Mouse (Mus musculus) hindbrain, embryonic 12.5 days (tissue): ENCODE results near the gene Fibp. TPM values are rescaled to one million over a fixed set of nuclear protein-coding genes. Genes with fewer than 3 reads are reported as not detected.

Source experiments
- ATAC-seq: fragments of 200-750 bp; cut with Nextera tagmentation; 2 replicates; pipeline ENCODE4 v1.8.0; 2017; ENCODE audit warnings: moderate TSS enrichment; ENCODE audit not compliant: low FRiP score
- H3K27ac ChIP-seq: fragments of 300-500 bp; sonication (generic); 2 replicates; pipeline ENCODE4 v1.5.1; 2016; ENCODE audit warnings: mild to moderate bottlenecking
- H3K27me3 ChIP-seq: fragments of 300-500 bp; sonication (generic); 2 replicates; pipeline ENCODE4 v1.6.1; 2016; ENCODE audit warnings: mild to moderate bottlenecking
- H3K36me3 ChIP-seq: fragments of 300-500 bp; sonication (generic); 2 replicates; pipeline ENCODE4 v1.6.1; 2016; ENCODE audit warnings: mild to moderate bottlenecking
- H3K4me1 ChIP-seq: fragments of 300-500 bp; sonication (generic); 2 replicates; pipeline ENCODE4 v1.6.1; 2016
- H3K4me2 ChIP-seq: fragments of 300-500 bp; sonication (generic); replicated peaks from 2 replicates; pipeline ENCODE4 v1.6.1; 2016; ENCODE audit warnings: mild to moderate bottlenecking
- H3K4me3 ChIP-seq: fragments of 300-500 bp; sonication (generic); 2 replicates; pipeline ENCODE4 v1.5.1; 2016; ENCODE audit warnings: mild to moderate bottlenecking
- H3K9ac ChIP-seq: fragments of 300-500 bp; sonication (generic); 2 replicates; pipeline ENCODE4 v1.6.1; 2016; ENCODE audit warnings: mild to moderate bottlenecking, moderate library complexity
- H3K9me3 ChIP-seq: fragments of 300-500 bp; sonication (generic); replicated peaks from 2 replicates; pipeline ENCODE4 v1.6.1; 2016; ENCODE audit warnings: mild to moderate bottlenecking
- WGBS: fragments of 180-500 bp; shearing (Covaris S2); methylation state at CpG from one replicate; pipeline ENCODE4 v1.1.7; 2016; 5-methylcytosine and 5-hydroxymethylcytosine counted together
- polyA plus RNA-seq: library from polyadenylated mRNA; unstranded; fragments of >200 nt; fragmentation: Nextera tagmentation; extraction: Ambion mirVana; gene quantifications from 2 replicates; pipeline ENCODE4 v1.2.1, GENCODE M21; 2016

The Fibp gene
- polyA plus RNA-seq, 1 experiment from 2014 or later: 144 TPM

GRCm38 (mm10) chr19:5456922-5457745, 3.3 kb upstream of the Fibp start:
- Histone ChIP-seq H3K36me3 (no peaks in the 10 kb centered on the region), H3K4me3 (peak overlapping the region; percentile 77), H3K4me1 (peaks cover 40% of the 10 kb centered on the region), H3K27ac (peak overlapping the region; percentile 94), H3K4me2 (peak overlapping the region; percentile 99), H3K27me3 (peaks cover 11% of the 10 kb centered on the region; the same call in 1 of the 2 replicates), H3K9ac (peak overlapping the region; percentile 87), H3K9me3 (no peaks in the 10 kb centered on the region)
- WGBS: under 1% methylated on average over 68 of the region's 70 CpGs
- ATAC-seq: peak; percentile 91

- peaks cover 40% of the 10 kb centered on the region for H3K4me1 ChIP-seq
- peaks cover 5% of the 10 kb centered on the region for H3K36me3 ChIP-seq
- peak within 1 kb of the TSS; percentile 94 for H3K27ac ChIP-seq
- H3K27me3 ChIP-seq: peaks cover 11% of the 10 kb centered on the region; the same call in 1 of the 2 replicates
- H3K9me3 ChIP-seq: no peaks in the 10 kb centered on the region
- peak within 1 kb of the TSS; percentile 87 for H3K9ac ChIP-seq
- 0 out of 2 replicates have a peak, but pooled peaks have one; percentile 17 for ATAC-seq
- WGBS: 18% methylated on average over 14 of the region's 14 CpGs
- H3K4me2 ChIP-seq: peak within 1 kb of the TSS; percentile 99
- H3K4me3 ChIP-seq: peak within 1 kb of the TSS; percentile 77
These were observed 2.5 kb upstream of the Fibp start, which contains the start of gene Ccdc85b for GRCm38 (mm10) chr19:5457746-5458442. Gene Ccdc85b (minus strand): TSS chr19:5457894.

- no peaks in the 10 kb centered on the region for H3K9me3 ChIP-seq
- no peak for ATAC-seq
- peaks cover 12% of the 10 kb centered on the region for H3K36me3 ChIP-seq
- no peak overlapping the region for H3K4me2 ChIP-seq
- 72% methylated on average over 7 of the region's 7 CpGs for WGBS
- H3K27ac ChIP-seq: no peak overlapping the region
- H3K4me3 ChIP-seq: no peak overlapping the region
- H3K4me1 ChIP-seq: peaks cover 45% of the 10 kb centered on the region
- peaks cover 11% of the 10 kb centered on the region; the same call in 1 of the 2 replicates for H3K27me3 ChIP-seq
- H3K9ac ChIP-seq: no peak overlapping the region
These were observed 1.4 kb upstream of the Fibp start for GRCm38 (mm10) chr19:5459019-5459418.

- Histone ChIP-seq H3K27ac (no peak overlapping the region), H3K4me2 (peak overlapping the region; percentile 94), H3K27me3 (peaks cover 11% of the 10 kb centered on the region; the same call in 1 of the 2 replicates), H3K36me3 (peaks cover 15% of the 10 kb centered on the region), H3K4me3 (peak overlapping the region; percentile 54), H3K9me3 (no peaks in the 10 kb centered on the region), H3K4me1 (peaks cover 49% of the 10 kb centered on the region), H3K9ac (peak overlapping the region; percentile 69)
- WGBS: 29% methylated on average over 3 of the region's 3 CpGs
- no peak for ATAC-seq
These were observed 519 bp upstream of the Fibp start for GRCm38 (mm10) chr19:5459896-5460295.

GRCm38 (mm10) chr19:5461411-5461810, 996 bp downstream of the Fibp start:
- H3K4me1 ChIP-seq: peaks cover 34% of the 10 kb centered on the region
- no peak overlapping the region for H3K27ac ChIP-seq
- no peaks in the 10 kb centered on the region for H3K9me3 ChIP-seq
- H3K9ac ChIP-seq: peak overlapping the region; percentile 69
- peak overlapping the region; percentile 94 for H3K4me2 ChIP-seq
- WGBS: 89% methylated on average over 6 of the region's 6 CpGs
- no peak for ATAC-seq
- peak overlapping the region; percentile 54 for H3K4me3 ChIP-seq
- peaks cover 11% of the 10 kb centered on the region; the same call in 1 of the 2 replicates for H3K27me3 ChIP-seq
- H3K36me3 ChIP-seq: peaks cover 30% of the 10 kb centered on the region

- Histone ChIP-seq H3K9me3 (no peaks in the 10 kb centered on the region), H3K27me3 (peaks cover 11% of the 10 kb centered on the region; the same call in 1 of the 2 replicates), H3K4me1 (peaks cover 23% of the 10 kb centered on the region), H3K36me3 (peaks cover 44% of the 10 kb centered on the region), H3K27ac (no peak overlapping the region), H3K9ac (no peak overlapping the region), H3K4me2 (no peak overlapping the region), H3K4me3 (0 out of 2 replicates have a peak overlapping the region, but pooled peaks have one; percentile 5)
- WGBS: 87% methylated on average over 9 of the region's 9 CpGs
- ATAC-seq: no peak
These were observed 2.8 kb downstream of the Fibp start for GRCm38 (mm10) chr19:5463212-5463611.

- Histone ChIP-seq H3K27me3 (peaks cover 5% of the 10 kb centered on the region; the same call in 1 of the 2 replicates), H3K36me3 (peaks cover 44% of the 10 kb centered on the region), H3K4me3 (peak overlapping the region; percentile 21), H3K9me3 (no peaks in the 10 kb centered on the region), H3K9ac (peak overlapping the region; percentile 51), H3K27ac (0 out of 2 replicates have a peak overlapping the region, but pooled peaks have one; percentile 25), H3K4me2 (peak overlapping the region; percentile 48), H3K4me1 (peaks cover 23% of the 10 kb centered on the region)
- ATAC-seq: peak; percentile 57
- 40% methylated on average over 15 of the region's 15 CpGs for WGBS
These were observed 3.6 kb downstream of the Fibp start for GRCm38 (mm10) chr19:5463791-5464562.

GRCm38 (mm10) chr19:5465037-5465436, 4.6 kb downstream of the Fibp start:
- Histone ChIP-seq H3K4me3 (no peak overlapping the region), H3K9me3 (no peaks in the 10 kb centered on the region), H3K36me3 (peaks cover 44% of the 10 kb centered on the region), H3K4me1 (peaks cover 20% of the 10 kb centered on the region), H3K9ac (no peak overlapping the region), H3K27ac (no peak overlapping the region), H3K4me2 (no peak overlapping the region), H3K27me3 (no peaks in the 10 kb centered on the region)
- ATAC-seq: no peak
- 93% methylated on average over 8 of the region's 8 CpGs for WGBS

GRCm38 (mm10) chr19:5466916-5467500, 6.6 kb downstream of the Fibp start:
- no peaks in the 10 kb centered on the region for H3K9me3 ChIP-seq
- no peaks in the 10 kb centered on the region for H3K27me3 ChIP-seq
- H3K4me2 ChIP-seq: no peak overlapping the region
- H3K36me3 ChIP-seq: peaks cover 44% of the 10 kb centered on the region
- peaks cover 10% of the 10 kb centered on the region for H3K4me1 ChIP-seq
- 92% methylated on average over 6 of the region's 6 CpGs for WGBS
- no peak overlapping the region for H3K27ac ChIP-seq
- no peak for ATAC-seq
- no peak overlapping the region for H3K9ac ChIP-seq
- H3K4me3 ChIP-seq: no peak overlapping the region

- Histone ChIP-seq H3K4me1 (peaks cover 10% of the 10 kb centered on the region), H3K4me3 (no peak within 1 kb of the TSS), H3K9ac (no peak within 1 kb of the TSS), H3K36me3 (peaks cover 33% of the 10 kb centered on the region), H3K9me3 (no peaks in the 10 kb centered on the region), H3K27me3 (no peaks in the 10 kb centered on the region), H3K27ac (no peak within 1 kb of the TSS), H3K4me2 (no peak within 1 kb of the TSS)
- 61% methylated on average over 5 of the region's 5 CpGs for WGBS
- no peak for ATAC-seq
These were observed 8.0 kb downstream of the Fibp start, which contains the start of gene Ctsw for GRCm38 (mm10) chr19:5468374-5468773. Gene Ctsw (minus strand): TSS chr19:5468507.

- H3K27ac ChIP-seq: no peak overlapping the region
- ATAC-seq: no peak
- H3K9ac ChIP-seq: no peak overlapping the region
- no peaks in the 10 kb centered on the region for H3K27me3 ChIP-seq
- no peaks in the 10 kb centered on the region for H3K9me3 ChIP-seq
- WGBS: 39% methylated on average over 5 of the region's 5 CpGs
- H3K36me3 ChIP-seq: peaks cover 9% of the 10 kb centered on the region
- no peak overlapping the region for H3K4me2 ChIP-seq
- no peak overlapping the region for H3K4me3 ChIP-seq
- peaks cover 24% of the 10 kb centered on the region for H3K4me1 ChIP-seq
These were observed 11.4 kb downstream of the Fibp start for GRCm38 (mm10) chr19:5471846-5472245.
